Mouse (Mus musculus): ENCODE results near the gene Smarca2.

DNA sequence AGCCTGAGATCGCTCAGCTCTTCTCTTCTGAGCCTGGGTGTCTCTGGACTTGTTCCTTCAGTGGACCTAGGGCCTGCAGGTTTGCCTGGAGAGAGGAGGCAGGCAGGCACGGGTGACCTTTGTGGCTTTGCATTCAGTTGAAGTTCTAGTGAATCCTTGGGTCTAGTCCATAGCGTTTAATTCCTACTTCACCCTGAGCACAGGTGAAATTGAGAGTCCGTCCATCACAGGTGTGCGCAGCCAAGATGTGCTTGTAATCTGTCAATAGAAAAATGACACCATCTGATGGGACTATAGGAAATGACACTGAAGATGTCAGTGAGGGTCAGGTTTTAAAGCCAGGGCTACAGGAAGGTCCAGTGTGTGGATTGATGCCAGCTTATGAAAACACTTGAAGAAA is 164.0 kb downstream of the Smarca2 start:
- TF ChIP-seq CTCF (IDR thresholded peaks at IDR 0.05; ENCODE audit: extremely low read depth, insufficient read depth, low read length) (no peak), POLR2A (IDR thresholded peaks at IDR 0.05; ENCODE audit: extremely low read depth, insufficient read depth, low read length) (no peak)

Measured in cortical plate, adult 2 months (tissue).